Mouse (Mus musculus): Measurements from ENCODE around the gene Scly. TPM values are rescaled to one million over a fixed set of nuclear protein-coding genes. Genes with fewer than 3 reads are reported as not detected.

The Scly gene
- polyA plus RNA-seq, 1 experiment, result 2.6 TPM

- no peaks in the 10 kb centered on the region for H3K4me1 ChIP-seq (ENCODE audit: control insufficient read depth)
- TF ChIP-seq TAL1 (IDR thresholded peaks at IDR 0.05; ENCODE audit: low read length) (no peak), GATA1 (IDR thresholded peaks at IDR 0.05; ENCODE audit: low read length) (no peak)
- peaks cover 89% of the 10 kb centered on the region for H3K36me3 ChIP-seq (ENCODE audit: control insufficient read depth)
- no peaks in the 10 kb centered on the region for H3K9me3 ChIP-seq (ENCODE audit: control insufficient read depth, low read length)
- H3K27me3 ChIP-seq (ENCODE audit: control insufficient read depth), result no peaks in the 10 kb centered on the region
- no peak overlapping the region for H3K4me3 ChIP-seq (replicated peaks)
These were observed 15.1 kb downstream of the Scly start for GRCm38 (mm10) chr1:91313251-91313650.

- no peaks in the 10 kb centered on the region for H3K27me3 ChIP-seq (ENCODE audit: control insufficient read depth)
- TF ChIP-seq GATA1 (IDR thresholded peaks at IDR 0.05; ENCODE audit: low read length), result no peak
- no peak for TF ChIP-seq TAL1 (IDR thresholded peaks at IDR 0.05; ENCODE audit: low read length)
- peaks cover 11% of the 10 kb centered on the region for H3K4me1 ChIP-seq (ENCODE audit: control insufficient read depth)
- peaks cover 61% of the 10 kb centered on the region for H3K36me3 ChIP-seq (ENCODE audit: control insufficient read depth)
- no peaks in the 10 kb centered on the region for H3K9me3 ChIP-seq (ENCODE audit: control insufficient read depth, low read length)
- no peak overlapping the region for H3K4me3 ChIP-seq (replicated peaks)
These were observed 19.5 kb downstream of the Scly start for GRCm38 (mm10) chr1:91317656-91318055.

- peaks cover 22% of the 10 kb centered on the region for H3K36me3 ChIP-seq (ENCODE audit: control insufficient read depth)
- no peaks in the 10 kb centered on the region for H3K27me3 ChIP-seq (ENCODE audit: control insufficient read depth)
- H3K4me3 ChIP-seq (replicated peaks), result no peak within 1 kb of the TSS
- TF ChIP-seq GATA1 (IDR thresholded peaks at IDR 0.05; ENCODE audit: low read length) (no peak), TAL1 (IDR thresholded peaks at IDR 0.05; ENCODE audit: low read length) (no peak)
- no peaks in the 10 kb centered on the region for H3K9me3 ChIP-seq (ENCODE audit: control insufficient read depth, low read length)
- H3K4me1 ChIP-seq (ENCODE audit: control insufficient read depth), result peaks cover 11% of the 10 kb centered on the region
These were observed 23.8 kb downstream of the Scly start, which contains the start of gene Espnl for GRCm38 (mm10) chr1:91321760-91322438. TSS of gene Espnl (plus strand) at chr1:91322075.

- Histone ChIP-seq H3K27me3 (ENCODE audit: control insufficient read depth) (no peaks in the 10 kb centered on the region), H3K9me3 (ENCODE audit: control insufficient read depth, low read length) (no peaks in the 10 kb centered on the region), H3K4me3 (replicated peaks) (no peak overlapping the region), H3K36me3 (ENCODE audit: control insufficient read depth) (peaks cover 4% of the 10 kb centered on the region; the same call in 1 of the 2 replicates), H3K4me1 (ENCODE audit: control insufficient read depth) (peaks cover 11% of the 10 kb centered on the region)
- TF ChIP-seq GATA1 (IDR thresholded peaks at IDR 0.05; ENCODE audit: low read length) (no peak), TAL1 (IDR thresholded peaks at IDR 0.05; ENCODE audit: low read length) (no peak)
These were observed 26.5 kb downstream of the Scly start for GRCm38 (mm10) chr1:91324646-91325045.

- Histone ChIP-seq H3K36me3 (ENCODE audit: control insufficient read depth) (no peaks in the 10 kb centered on the region), H3K9me3 (ENCODE audit: control insufficient read depth, low read length) (no peaks in the 10 kb centered on the region), H3K4me1 (ENCODE audit: control insufficient read depth) (peaks cover 11% of the 10 kb centered on the region), H3K27me3 (ENCODE audit: control insufficient read depth) (no peaks in the 10 kb centered on the region), H3K4me3 (replicated peaks) (no peak overlapping the region)
- no peak for TF ChIP-seq TAL1 (IDR thresholded peaks at IDR 0.05; ENCODE audit: low read length)
These were observed 27.4 kb downstream of the Scly start for GRCm38 (mm10) chr1:91325488-91326042.

GRCm38 (mm10) chr1:91332102-91332501 lies 34.0 kb downstream of the Scly start:
- no peaks in the 10 kb centered on the region for H3K36me3 ChIP-seq (ENCODE audit: control insufficient read depth)
- H3K4me1 ChIP-seq (ENCODE audit: control insufficient read depth), result peaks cover 6% of the 10 kb centered on the region
- TF ChIP-seq TAL1 (IDR thresholded peaks at IDR 0.05; ENCODE audit: low read length) (no peak), GATA1 (IDR thresholded peaks at IDR 0.05; ENCODE audit: low read length) (no peak)
- H3K9me3 ChIP-seq (ENCODE audit: control insufficient read depth, low read length), result no peaks in the 10 kb centered on the region
- no peaks in the 10 kb centered on the region for H3K27me3 ChIP-seq (ENCODE audit: control insufficient read depth)
- no peak overlapping the region for H3K4me3 ChIP-seq (replicated peaks)

- Histone ChIP-seq H3K4me1 (ENCODE audit: control insufficient read depth) (peaks cover 6% of the 10 kb centered on the region), H3K36me3 (ENCODE audit: control insufficient read depth) (no peaks in the 10 kb centered on the region), H3K27me3 (ENCODE audit: control insufficient read depth) (no peaks in the 10 kb centered on the region; the same call in 1 of the 2 replicates), H3K9me3 (ENCODE audit: control insufficient read depth, low read length) (no peaks in the 10 kb centered on the region), H3K4me3 (replicated peaks) (no peak overlapping the region)
- TF ChIP-seq GATA1 (IDR thresholded peaks at IDR 0.05; ENCODE audit: low read length), result no peak
- TF ChIP-seq TAL1 (IDR thresholded peaks at IDR 0.05; ENCODE audit: low read length), result no peak
These were observed 35.4 kb downstream of the Scly start for GRCm38 (mm10) chr1:91333582-91333981.

GRCm38 (mm10) chr1:91337355-91337754 lies 39.2 kb downstream of the Scly start:
- Histone ChIP-seq H3K27me3 (ENCODE audit: control insufficient read depth) (peaks cover 7% of the 10 kb centered on the region), H3K36me3 (ENCODE audit: control insufficient read depth) (no peaks in the 10 kb centered on the region), H3K4me1 (ENCODE audit: control insufficient read depth) (peaks cover 6% of the 10 kb centered on the region), H3K4me3 (replicated peaks) (no peak overlapping the region), H3K9me3 (ENCODE audit: control insufficient read depth, low read length) (no peaks in the 10 kb centered on the region)
- TF ChIP-seq TAL1 (IDR thresholded peaks at IDR 0.05; ENCODE audit: low read length), result no peak
- TF ChIP-seq GATA1 (IDR thresholded peaks at IDR 0.05; ENCODE audit: low read length), result no peak

GRCm38 (mm10) chr1:91344001-91344400 lies 45.9 kb downstream of the Scly start:
- H3K27me3 ChIP-seq (ENCODE audit: control insufficient read depth), result peaks cover 52% of the 10 kb centered on the region
- no peaks in the 10 kb centered on the region; the same call in 1 of the 2 replicates for H3K9me3 ChIP-seq (ENCODE audit: control insufficient read depth, low read length)
- H3K36me3 ChIP-seq (ENCODE audit: control insufficient read depth), result no peaks in the 10 kb centered on the region
- no peaks in the 10 kb centered on the region for H3K4me1 ChIP-seq (ENCODE audit: control insufficient read depth)
- TF ChIP-seq GATA1 (IDR thresholded peaks at IDR 0.05; ENCODE audit: low read length), result no peak
- no peak for TF ChIP-seq TAL1 (IDR thresholded peaks at IDR 0.05; ENCODE audit: low read length)
- H3K4me3 ChIP-seq (replicated peaks), result no peak overlapping the region

Data from erythroblast, embryonic 14.5 days (primary cell).